Mouse (Mus musculus): ENCODE data around the gene Lifr.

DNA sequence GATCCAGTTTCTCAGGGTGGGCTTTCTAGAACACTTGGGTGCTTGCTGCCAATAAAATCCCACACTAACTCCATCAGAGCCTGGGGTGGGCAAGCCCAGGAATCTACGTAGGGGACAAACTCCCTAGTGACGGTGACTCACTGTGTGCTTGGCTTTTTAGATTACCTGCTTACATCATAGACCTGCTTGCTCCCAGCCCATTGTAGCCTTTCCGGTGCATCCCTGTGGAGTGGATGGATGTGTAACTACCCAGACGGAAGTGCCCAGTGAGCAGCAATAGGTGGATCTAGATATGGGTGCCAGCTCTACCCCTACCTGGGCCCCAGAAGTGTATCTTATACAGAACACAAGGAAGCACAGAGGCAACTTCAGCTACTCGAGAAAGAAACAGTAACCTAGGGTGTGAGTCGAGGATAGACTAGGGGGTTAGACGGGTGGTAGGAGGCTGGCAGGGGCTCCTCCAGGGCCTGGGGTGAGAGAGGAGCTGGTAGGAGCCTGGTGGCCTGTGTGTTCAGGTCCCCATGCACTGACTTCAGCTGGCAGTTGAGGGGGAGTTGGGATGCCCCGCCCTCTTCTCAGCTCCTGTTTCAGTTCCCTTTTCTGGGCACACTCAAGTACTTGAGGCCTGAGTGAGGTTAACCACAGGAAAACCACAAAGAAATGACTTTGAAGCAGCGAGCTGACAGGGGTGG lies 126.3 kb downstream of the Lifr start:
- TF ChIP-seq CTCF (conservative IDR thresholded peaks at IDR 0.05; ENCODE audit: low read length) (no peak), POU5F1 (IDR thresholded peaks at IDR 0.05; ENCODE audit: borderline replicate concordance, low read length) (no peak)
